Mouse (Mus musculus) liver, postnatal 0 days (tissue): Measurements from ENCODE around the gene Oas3.

Experiments
- CTCF ChIP-seq: sonication (generic); IDR thresholded peaks from 2 replicates; pipeline ENCODE4 v1.5.1; 2016; ENCODE audit warnings: antibody characterized with exemption, low read depth
- EP300 ChIP-seq: IDR thresholded peaks from 2 replicates; pipeline ENCODE4 v1.6.1; 2016; ENCODE audit warnings: antibody characterized with exemption, low read depth, mild to moderate bottlenecking

GRCm38 (mm10) chr5:120754215-120754614 is 23.2 kb downstream of the Oas3 start:
- TF ChIP-seq CTCF: no peak
- no peak for TF ChIP-seq EP300
